Mouse (Mus musculus) midbrain, embryonic 11.5 days (tissue): Measurements from ENCODE around the gene Scube1. TPM values are rescaled to one million over a fixed set of nuclear protein-coding genes. Genes with fewer than 3 reads are reported as not detected.

Experiments used
- ATAC-seq: fragments of 200-750 bp; cut with Nextera tagmentation; 2 replicates; pipeline ENCODE4 v1.8.0; 2017; ENCODE audit warnings: moderate TSS enrichment, moderate library complexity; ENCODE audit not compliant: low FRiP score
- DNase-seq: peaks from one replicate; pipeline ENCODE4 v3.0.0; 2015; ENCODE audit warnings: low spot score; ENCODE audit errors: missing footprints
- H3K27ac ChIP-seq: fragments of 300-500 bp; sonication (generic); 2 replicates; pipeline ENCODE4 v1.5.1; 2014; ENCODE audit warnings: low read depth, low read length
- H3K27me3 ChIP-seq: fragments of 300-500 bp; sonication (generic); 2 replicates; pipeline ENCODE4 v1.6.1; 2014; ENCODE audit warnings: mild to moderate bottlenecking, low read length, moderate library complexity, mixed read lengths; ENCODE audit not compliant: control insufficient read depth, insufficient read depth
- H3K36me3 ChIP-seq: fragments of 300-500 bp; sonication (generic); 2 replicates; pipeline ENCODE4 v1.6.1; 2014; ENCODE audit warnings: mild to moderate bottlenecking, low read length, moderate library complexity, mixed read lengths; ENCODE audit not compliant: control insufficient read depth, insufficient read depth
- H3K4me1 ChIP-seq: fragments of 300-500 bp; sonication (generic); 2 replicates; pipeline ENCODE4 v1.6.1; 2014; ENCODE audit warnings: low read length; ENCODE audit not compliant: control insufficient read depth, insufficient read depth
- H3K4me2 ChIP-seq: fragments of 300-500 bp; sonication (generic); 2 replicates; pipeline ENCODE4 v1.6.1; 2014; ENCODE audit warnings: mild to moderate bottlenecking, moderate library complexity
- H3K4me3 ChIP-seq: fragments of 300-500 bp; sonication (generic); 2 replicates; pipeline ENCODE4 v1.5.1; 2014; ENCODE audit warnings: low read depth, low read length
- H3K9ac ChIP-seq: fragments of 300-500 bp; sonication (generic); 2 replicates; pipeline ENCODE4 v1.6.1; 2014; ENCODE audit warnings: low read length
- H3K9me3 ChIP-seq: fragments of 300-500 bp; sonication (generic); 2 replicates; pipeline ENCODE4 v1.6.1; 2016; ENCODE audit warnings: low read length; ENCODE audit not compliant: control insufficient read depth
- WGBS: fragments of 180-500 bp; shearing (Covaris S2); extraction: QIAGEN DNeasy Blood & Tissue Kit; methylation state at CpG from one replicate; pipeline ENCODE4 v1.1.7; 2014; 5-methylcytosine and 5-hydroxymethylcytosine counted together
- polyA plus RNA-seq: library from polyadenylated mRNA; unstranded; fragments of >200 nt; fragmentation: Nextera tagmentation; extraction: Ambion mirVana; gene quantifications from 2 replicates; pipeline ENCODE4 v1.2.1, GENCODE M21; 2014

Scube1 gene
- polyA plus RNA-seq, 1 experiment from 2014 or later, result 31.4 TPM

GRCm38 (mm10) chr15:83724160-83724885 lies 498 bp downstream of the Scube1 start:
- Histone ChIP-seq H3K27ac (peak overlapping the region; percentile 70), H3K36me3 (0 out of 2 replicates have a peak, but pooled peaks cover 2% of the 10 kb centered on the region), H3K27me3 (peaks cover 3% of the 10 kb centered on the region; the same call in 1 of the 2 replicates), H3K4me3 (peak overlapping the region; percentile 70), H3K9me3 (no peaks in the 10 kb centered on the region), H3K9ac (peak overlapping the region; percentile 81), H3K4me1 (peaks cover 35% of the 10 kb centered on the region), H3K4me2 (peak overlapping the region; percentile 80)
- ATAC-seq, result peak; percentile 61
- peak; percentile 95 for DNase-seq
- WGBS, result under 1% methylated on average over 53 of the region's 61 CpGs

DNA sequence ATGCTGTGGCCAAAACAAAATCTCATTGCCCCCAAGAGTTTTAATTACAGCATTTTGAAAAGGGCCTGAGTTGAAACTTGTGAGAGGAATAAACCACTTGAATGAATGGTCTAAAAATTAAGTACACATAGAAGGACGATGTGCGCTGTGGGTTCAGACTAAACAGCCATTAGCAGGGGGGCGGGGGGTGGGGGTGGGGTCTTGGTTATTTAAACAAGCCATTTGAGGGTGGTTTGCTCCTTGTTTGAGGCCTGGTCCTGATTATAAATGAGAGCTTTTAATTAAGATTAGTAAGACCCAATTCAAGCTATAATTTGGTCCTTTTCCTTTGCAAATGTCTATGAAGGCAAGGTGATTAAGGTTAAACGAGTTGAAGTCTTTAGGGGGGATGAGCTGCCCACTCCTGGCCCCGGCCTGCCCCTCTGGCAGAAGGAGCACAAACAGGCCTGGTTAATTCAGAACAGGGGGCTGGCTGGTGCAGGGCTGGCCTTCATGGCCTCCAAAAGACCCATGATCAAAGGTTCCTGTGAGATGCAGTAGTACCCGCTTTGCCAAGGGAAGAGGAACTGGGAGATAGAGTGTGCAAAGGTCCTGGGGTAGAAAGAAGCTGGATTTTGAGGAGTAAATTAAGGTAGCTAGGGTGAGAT lies 9.1 kb downstream of the Scube1 start:
- H3K36me3 ChIP-seq, result no peaks in the 10 kb centered on the region; the same call in 1 of the 2 replicates
- DNase-seq, result no peak
- ATAC-seq, result no peak

DNA sequence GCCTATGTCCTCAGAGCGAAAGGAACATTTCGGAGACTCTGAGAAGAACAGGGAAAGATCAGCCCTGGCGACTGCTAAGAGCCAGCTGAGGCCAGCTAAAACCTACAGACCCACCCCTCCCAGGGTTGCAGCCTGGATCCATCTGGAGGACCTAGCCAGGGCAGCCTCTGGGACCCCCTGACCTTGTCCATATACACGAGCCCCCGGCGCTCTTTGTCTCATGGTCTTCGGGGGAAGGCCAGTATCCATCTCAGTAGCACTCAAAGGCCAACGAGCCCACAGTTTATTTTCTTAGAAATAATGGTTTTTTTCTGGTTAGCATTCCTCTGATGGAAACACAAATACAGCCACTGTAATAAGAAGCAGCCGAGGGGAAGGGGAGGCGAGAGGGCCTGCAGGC lies 12.0 kb downstream of the Scube1 start:
- Histone ChIP-seq H3K4me3 (no peak overlapping the region), H3K4me2 (no peak overlapping the region), H3K9ac (no peak overlapping the region), H3K36me3 (no peaks in the 10 kb centered on the region; the same call in 1 of the 2 replicates), H3K27ac (no peak overlapping the region), H3K27me3 (peaks cover 17% of the 10 kb centered on the region), H3K4me1 (peaks cover 27% of the 10 kb centered on the region), H3K9me3 (no peaks in the 10 kb centered on the region)
- 75% methylated on average over 10 of the region's 10 CpGs for WGBS
- DNase-seq, result no peak
- ATAC-seq, result no peak

More for the DNA sequence above, 9.1 kb downstream of the Scube1 start:
- H3K27me3 ChIP-seq, result peaks cover 13% of the 10 kb centered on the region
- peaks cover 12% of the 10 kb centered on the region for H3K4me1 ChIP-seq
- H3K27ac ChIP-seq, result no peak overlapping the region
- no peak overlapping the region for H3K4me3 ChIP-seq
- H3K9me3 ChIP-seq, result no peaks in the 10 kb centered on the region
- H3K9ac ChIP-seq, result no peak overlapping the region
- H3K4me2 ChIP-seq, result no peak overlapping the region
- 59% methylated on average over 6 of the region's 6 CpGs for WGBS

- peaks cover 19% of the 10 kb centered on the region for H3K27me3 ChIP-seq
- WGBS, result 87% methylated on average over 5 of the region's 5 CpGs
- no peak overlapping the region for H3K4me3 ChIP-seq
- H3K4me1 ChIP-seq, result peaks cover 27% of the 10 kb centered on the region
- no peak overlapping the region for H3K27ac ChIP-seq
- no peaks in the 10 kb centered on the region for H3K9me3 ChIP-seq
- DNase-seq (no peak), ATAC-seq (no peak)
- H3K36me3 ChIP-seq, result no peaks in the 10 kb centered on the region
- no peak overlapping the region for H3K9ac ChIP-seq
- H3K4me2 ChIP-seq, result no peak overlapping the region
Measured at GRCm38 (mm10) chr15:83712361-83712760, 12.5 kb downstream of the Scube1 start.

DNA sequence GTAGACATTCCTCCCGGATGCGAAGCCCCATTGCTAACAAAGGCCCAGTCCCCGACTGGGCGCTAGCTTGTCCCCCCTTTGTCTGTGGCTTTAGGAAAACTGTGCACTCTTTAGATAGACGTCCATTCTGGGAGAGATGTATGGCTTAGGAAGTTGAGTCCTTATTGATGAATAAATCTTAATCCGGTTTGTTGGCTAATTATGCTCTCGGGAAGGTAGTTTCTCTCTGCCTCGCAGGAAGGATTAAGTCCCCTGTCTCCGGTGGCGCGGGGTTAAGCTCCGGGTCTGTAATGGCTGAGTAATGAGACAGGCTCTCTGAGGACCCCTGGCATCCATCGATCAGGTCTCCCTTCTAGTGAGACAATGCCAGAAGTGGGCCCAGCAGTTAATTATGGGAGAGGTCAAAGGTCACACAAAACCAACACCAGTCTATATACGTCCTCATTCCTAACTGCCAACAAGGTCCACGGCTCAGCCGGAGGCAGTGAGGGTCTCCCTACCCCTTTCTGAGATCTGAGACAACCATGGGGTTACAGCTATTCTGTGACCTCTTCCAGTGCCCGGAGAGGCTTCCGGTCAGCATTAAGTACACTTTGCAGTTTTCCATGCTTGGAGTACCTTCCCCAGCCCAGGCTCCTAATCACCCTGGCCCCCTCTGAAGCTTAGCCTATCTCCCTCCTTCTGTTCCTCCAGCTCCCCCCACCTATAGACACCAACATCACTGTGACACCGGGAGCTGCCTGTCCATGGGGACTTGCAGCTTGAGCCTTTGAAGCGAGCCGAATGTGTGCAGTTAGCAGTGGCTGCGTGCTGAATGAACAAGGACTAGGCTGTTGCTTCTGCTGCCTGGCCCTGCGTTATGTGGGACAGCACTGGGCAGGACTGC lies 14.7 kb downstream of the Scube1 start:
- Histone ChIP-seq H3K36me3 (no peaks in the 10 kb centered on the region), H3K27me3 (peaks cover 21% of the 10 kb centered on the region), H3K9ac (peak overlapping the region; percentile 30; the same call in 1 of the 2 replicates), H3K27ac (peak overlapping the region; percentile 57), H3K4me1 (peaks cover 31% of the 10 kb centered on the region), H3K4me3 (no peak overlapping the region), H3K9me3 (no peaks in the 10 kb centered on the region), H3K4me2 (peak overlapping the region; percentile 6; the same call in 1 of the 2 replicates)
- ATAC-seq (peak; percentile 88), DNase-seq (peak; percentile 96)
- WGBS, result 6% methylated on average over 23 of the region's 23 CpGs

- 33% methylated on average over 9 of the region's 10 CpGs for WGBS
- DNase-seq, result no peak
- ATAC-seq, result no peak
- Histone ChIP-seq H3K36me3 (peaks cover 8% of the 10 kb centered on the region; the same call in 1 of the 2 replicates), H3K27me3 (peaks cover 8% of the 10 kb centered on the region; the same call in 1 of the 2 replicates), H3K4me2 (no peak overlapping the region), H3K4me3 (no peak overlapping the region), H3K27ac (no peak overlapping the region), H3K9ac (no peak overlapping the region), H3K9me3 (peaks cover 3% of the 10 kb centered on the region; the same call in 1 of the 2 replicates), H3K4me1 (peaks cover 27% of the 10 kb centered on the region)
Measured at GRCm38 (mm10) chr15:83706528-83707199, 18.2 kb downstream of the Scube1 start.

- H3K4me1 ChIP-seq, result peaks cover 42% of the 10 kb centered on the region
- H3K4me2 ChIP-seq, result no peak overlapping the region
- no peak overlapping the region for H3K27ac ChIP-seq
- peaks cover 8% of the 10 kb centered on the region; the same call in 1 of the 2 replicates for H3K36me3 ChIP-seq
- H3K9me3 ChIP-seq, result peaks cover 3% of the 10 kb centered on the region; the same call in 1 of the 2 replicates
- no peak for ATAC-seq
- H3K27me3 ChIP-seq, result peaks cover 5% of the 10 kb centered on the region; the same call in 1 of the 2 replicates
- 19% methylated on average over 13 of the region's 13 CpGs for WGBS
- no peak overlapping the region for H3K4me3 ChIP-seq
- peak; percentile 94 for DNase-seq
- peak overlapping the region; percentile 32 for H3K9ac ChIP-seq
Measured at GRCm38 (mm10) chr15:83700593-83700923, 24.3 kb downstream of the Scube1 start.

GRCm38 (mm10) chr15:83699834-83700592 lies 24.8 kb downstream of the Scube1 start:
- DNase-seq (peak; percentile 92), ATAC-seq (0 out of 2 replicates have a peak, but pooled peaks have one; percentile 38)
- Histone ChIP-seq H3K4me2 (no peak overlapping the region), H3K36me3 (peaks cover 8% of the 10 kb centered on the region; the same call in 1 of the 2 replicates), H3K27me3 (0 out of 2 replicates have a peak, but pooled peaks cover 5% of the 10 kb centered on the region), H3K9me3 (peaks cover 3% of the 10 kb centered on the region; the same call in 1 of the 2 replicates), H3K4me3 (no peak overlapping the region), H3K27ac (peak overlapping the region; percentile 23; the same call in 1 of the 2 replicates), H3K9ac (peak overlapping the region; percentile 32), H3K4me1 (peaks cover 42% of the 10 kb centered on the region)
- WGBS, result 8% methylated on average over 11 of the region's 11 CpGs
